Mouse (Mus musculus) forebrain, postnatal 0 days (tissue): ENCODE results near the gene Lrr1. TPM values are rescaled to one million over a fixed set of nuclear protein-coding genes. Genes with fewer than 3 reads are reported as not detected.

Experiments used
- ATAC-seq: fragments of 200-750 bp; cut with Nextera tagmentation; 2 replicates; pipeline ENCODE4 v1.8.0; 2017; ENCODE audit warnings: mild to moderate bottlenecking, moderate library complexity
- DNase-seq: peaks from one replicate; pipeline ENCODE4 v3.0.0-alpha.2; 2015
- H3K27ac ChIP-seq: fragments of 300-500 bp; sonication (generic); 2 replicates; pipeline ENCODE4 v1.5.1; 2014; ENCODE audit warnings: low read depth, mild to moderate bottlenecking, antibody characterized with exemption, low read length, moderate library complexity, mixed read lengths
- H3K27me3 ChIP-seq: fragments of 300-500 bp; sonication (generic); 2 replicates; pipeline ENCODE4 v1.6.1; 2014; ENCODE audit warnings: mild to moderate bottlenecking, low read length, mixed read lengths; ENCODE audit not compliant: insufficient read depth
- H3K36me3 ChIP-seq: fragments of 300-500 bp; sonication (generic); 2 replicates; pipeline ENCODE4 v1.6.1; 2014; ENCODE audit warnings: mild to moderate bottlenecking, moderate library complexity; ENCODE audit not compliant: insufficient read depth
- H3K4me1 ChIP-seq: fragments of 300-500 bp; sonication (generic); 2 replicates; pipeline ENCODE4 v1.6.1; 2014; ENCODE audit warnings: antibody characterized with exemption; ENCODE audit not compliant: insufficient read depth
- H3K4me2 ChIP-seq: fragments of 300-500 bp; sonication (generic); 2 replicates; pipeline ENCODE4 v1.6.1; 2014; ENCODE audit warnings: low read depth, mild to moderate bottlenecking, moderate library complexity
- H3K4me3 ChIP-seq: fragments of 300-500 bp; sonication (generic); 2 replicates; pipeline ENCODE4 v1.5.1; 2014; ENCODE audit warnings: low read depth, low read length, mixed read lengths
- H3K9ac ChIP-seq: fragments of 300-500 bp; sonication (generic); 2 replicates; pipeline ENCODE4 v1.6.1; 2014; ENCODE audit warnings: mild to moderate bottlenecking
- H3K9me3 ChIP-seq: fragments of 300-500 bp; sonication (generic); 2 replicates; pipeline ENCODE4 v1.6.1; 2016; ENCODE audit warnings: low read length
- CTCF ChIP-seq: sonication (generic); IDR thresholded peaks from 2 replicates; pipeline ENCODE4 v1.5.1; 2016; ENCODE audit warnings: antibody characterized with exemption, control low read depth, low read depth
- WGBS: fragments of 180-500 bp; shearing (Covaris S2); extraction: QIAGEN DNeasy Blood & Tissue Kit; methylation state at CpG from one replicate; pipeline ENCODE4 v1.1.7; 2014; 5-methylcytosine and 5-hydroxymethylcytosine counted together
- microRNA-seq, 2 experiments: library from miRNA; unstranded; fragments of <30 nt; microRNA quantifications; one replicate each; pipeline ENCODE4; 2016
- polyA plus RNA-seq: library from polyadenylated mRNA; unstranded; fragments of >200 nt; fragmentation: Nextera tagmentation; extraction: Ambion mirVana; gene quantifications from 2 replicates; pipeline ENCODE4 v1.2.1, GENCODE M21; 2015
- total RNA-seq: library from RNA; depleted of rRNA; stranded (reverse); fragments of >200 nt; gene quantifications from 2 replicates; pipeline ENCODE4 v1.2.3, GENCODE M21; 2014; rRNA removed

Lrr1 gene
- total and polyA plus RNA-seq, 2 experiments from 2014 or later, result 0.71 to 2.3 TPM

- peak within 1 kb of the TSS; percentile 53 for H3K9ac ChIP-seq
- H3K36me3 ChIP-seq, result no peaks in the 10 kb centered on the region
- no peaks in the 10 kb centered on the region for H3K4me1 ChIP-seq
- peak within 1 kb of the TSS; percentile 40 for H3K4me2 ChIP-seq
- H3K9me3 ChIP-seq, result no peaks in the 10 kb centered on the region
- 0 out of 2 replicates have a peak, but pooled peaks have one; percentile 16 for TF ChIP-seq CTCF
- H3K27ac ChIP-seq, result peak within 1 kb of the TSS; percentile 69
- under 1% methylated on average over 37 of the region's 37 CpGs for WGBS
- ATAC-seq (peak; percentile 97), DNase-seq (peak; percentile 89)
- peak within 1 kb of the TSS; percentile 68 for H3K4me3 ChIP-seq
- H3K27me3 ChIP-seq, result no peaks in the 10 kb centered on the region
Measured at GRCm38 (mm10) chr12:69227776-69228466, 59.3 kb downstream of the Lrr1 start, which contains the start of gene Pole2. Gene Pole2 (minus strand): TSS chr12:69228195.

Small RNA genes within 50 kb of the gene (microRNA-seq; reads per million reads assigned to microRNA genes)
- gene Gm47287, result 0 reads per million in 2 experiments
- 0.77 to 1.3 reads per million in 2 experiments for gene Gm47295

Other genes starting within 250 kb of the Lrr1 start
- 333 and 593 TPM in 2 replicates for gene Rps29, start 9.6 kb upstream of the Lrr1 start, total RNA-seq
- gene Rps29, start 9.6 kb upstream of the Lrr1 start, polyA plus RNA-seq, result 1,372 and 1,968 TPM in 2 replicates
- 194 and 311 TPM in 2 replicates for gene Rpl36al, start 15.3 kb downstream of the Lrr1 start, total RNA-seq
- 396 and 530 TPM in 2 replicates for gene Rpl36al, start 15.3 kb downstream of the Lrr1 start, polyA plus RNA-seq
- 61.7 and 66.6 TPM in 2 replicates for gene Mgat2, start 15.3 kb downstream of the Lrr1 start, total RNA-seq
- 49.1 and 50.5 TPM in 2 replicates for gene Mgat2, start 15.3 kb downstream of the Lrr1 start, polyA plus RNA-seq
- 4.5 and 5.7 TPM in 2 replicates for gene Gm49383, start 28.3 kb downstream of the Lrr1 start, total RNA-seq
- gene Gm49383, start 28.3 kb downstream of the Lrr1 start, polyA plus RNA-seq, result 8.8 and 11.7 TPM in 2 replicates
- gene Dnaaf2, start 29.6 kb downstream of the Lrr1 start, total RNA-seq, result 6.7 and 6.8 TPM in 2 replicates
- 8.4 and 9.4 TPM in 2 replicates for gene Dnaaf2, start 29.6 kb downstream of the Lrr1 start, polyA plus RNA-seq
- gene Gm49384, start 35.5 kb downstream of the Lrr1 start, total RNA-seq, result 0.52 and 5.1 TPM in 2 replicates
- gene Gm49384, start 35.5 kb downstream of the Lrr1 start, polyA plus RNA-seq, result 6.7 and 7.8 TPM in 2 replicates
- 3.8 and 5.0 TPM in 2 replicates for gene Pole2, start 59.4 kb downstream of the Lrr1 start, total RNA-seq
- gene Pole2, start 59.4 kb downstream of the Lrr1 start, polyA plus RNA-seq, result 2.1 and 2.6 TPM in 2 replicates
- 11.2 and 12.8 TPM in 2 replicates for gene Klhdc1, start 72.4 kb downstream of the Lrr1 start, total RNA-seq
- 22.0 and 23.7 TPM in 2 replicates for gene Klhdc1, start 72.4 kb downstream of the Lrr1 start, polyA plus RNA-seq
- 330 and 340 TPM in 2 replicates for gene Klhdc2, start 127.9 kb downstream of the Lrr1 start, total RNA-seq
- gene Klhdc2, start 127.9 kb downstream of the Lrr1 start, polyA plus RNA-seq, result 260 and 264 TPM in 2 replicates
- gene Nemf, start 188.4 kb downstream of the Lrr1 start, total RNA-seq, result 44.4 and 47.7 TPM in 2 replicates
- gene Nemf, start 188.4 kb downstream of the Lrr1 start, polyA plus RNA-seq, result 47.6 and 64.7 TPM in 2 replicates
- gene Arf6, start 203.3 kb downstream of the Lrr1 start, total RNA-seq, result 108 and 110 TPM in 2 replicates
- 52.9 and 56.3 TPM in 2 replicates for gene Arf6, start 203.3 kb downstream of the Lrr1 start, polyA plus RNA-seq
- 1.6 and 1.8 TPM in 2 replicates for gene Gm9887, start 203.6 kb downstream of the Lrr1 start, total RNA-seq
- 1.1 and 1.8 TPM in 2 replicates for gene Gm9887, start 203.6 kb downstream of the Lrr1 start, polyA plus RNA-seq